8 mouse cellular contexts compared by ENCODE assay signal in the genomic region with DNA sequence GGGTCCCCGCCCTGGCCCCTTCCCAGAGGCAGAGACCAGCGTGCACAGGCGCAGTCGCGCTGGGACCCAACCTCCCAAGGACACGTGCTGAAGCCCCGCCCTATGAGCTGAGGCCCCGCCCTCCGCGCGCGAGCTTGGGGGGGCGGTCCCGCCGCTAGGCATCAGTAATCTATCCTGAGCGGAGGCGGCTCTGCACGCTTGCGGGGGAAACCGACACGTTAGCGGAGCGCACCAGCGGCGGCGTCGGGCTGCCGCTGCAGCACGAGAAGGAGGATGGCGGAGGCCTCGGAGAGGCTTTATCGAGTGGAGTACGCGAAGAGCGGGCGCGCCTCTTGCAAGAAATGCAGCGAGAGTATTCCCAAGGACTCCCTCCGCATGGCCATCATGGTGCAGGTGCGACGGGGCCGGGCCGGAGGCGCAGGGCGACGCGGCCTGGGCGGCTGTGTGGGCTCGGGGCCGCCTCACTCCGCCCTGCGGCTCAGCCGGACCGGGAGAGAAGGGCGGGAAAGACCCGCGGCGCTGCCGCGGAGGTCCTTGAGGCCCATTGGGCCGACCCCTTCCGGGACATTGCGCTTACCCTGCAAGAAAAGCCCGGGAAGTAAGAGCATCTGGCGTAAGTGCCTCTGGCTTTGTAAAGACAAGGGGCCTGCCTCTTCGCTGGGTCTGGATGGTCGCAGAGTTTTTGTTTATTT. TPM values are rescaled to one million over a fixed set of nuclear protein-coding genes. Genes with fewer than 3 reads are reported as not detected.
DNase-seq lines count a peak whose midpoint lies in the region; ATAC-seq lines count a peak whose summit lies in the region.

A gene (plus strand): TSS at position 164 of the 692 bp plus-strand sequence.

- 0 out of 2 replicates have a peak, but pooled peaks cover 5% of the 10 kb centered on the region for H3K27me3 ChIP-seq in heart, embryonic 13.5 days (replicated peaks)
- no peaks in the 10 kb centered on the region for H3K27me3 ChIP-seq in liver, embryonic 12.5 days (replicated peaks)
- no peaks in the 10 kb centered on the region for H3K27me3 ChIP-seq in stomach, embryonic 15.5 days (replicated peaks)

- peaks cover 6% of the 10 kb centered on the region for H3K36me3 ChIP-seq in heart, embryonic 13.5 days
- H3K36me3 ChIP-seq in liver, embryonic 12.5 days = peaks cover 26% of the 10 kb centered on the region
- peaks cover 10% of the 10 kb centered on the region for H3K36me3 ChIP-seq in stomach, embryonic 15.5 days

- peaks cover 41% of the 10 kb centered on the region for H3K4me1 ChIP-seq in heart, embryonic 13.5 days
- H3K4me1 ChIP-seq in liver, embryonic 12.5 days = peaks cover 42% of the 10 kb centered on the region
- H3K4me1 ChIP-seq in stomach, embryonic 15.5 days = peaks cover 21% of the 10 kb centered on the region

- peak; percentile 93 for DNase-seq in CD4-positive helper T cell, adult 2 months (ENCODE audit: low read depth, low spot score)
- DNase-seq in brain, embryonic 18.5 days (ENCODE audit: low read depth, low spot score) = peak; percentile 91
- peak; percentile 98 for DNase-seq in kidney, postnatal 10 days
- peak; percentile 85 to 92 for DNase-seq in natural killer cell, adult 2 months (ENCODE audit: low spot score in 2 of 2)

- ATAC-seq in erythroid progenitor cell, adult 5-6 weeks (replicated peaks; ENCODE audit: low FRiP score, poor library complexity, severe bottlenecking) = peak; percentile 93
- ATAC-seq in heart, embryonic 13.5 days (ENCODE audit: extremely low read depth, insufficient number of reproducible peaks, low FRiP score, low TSS enrichment) = peak; percentile 96
- ATAC-seq in liver, embryonic 12.5 days = peak; percentile 92
- peak; percentile 97 for ATAC-seq in stomach, embryonic 15.5 days (ENCODE audit: insufficient read depth, low FRiP score, low read depth)

- under 1% methylated on average over 67 of the region's 67 CpGs for WGBS in heart, embryonic 13.5 days
- under 1% methylated on average over 67 of the region's 67 CpGs for WGBS in liver, embryonic 12.5 days (ENCODE audit: insufficient replicate concordance)
- under 1% methylated on average over 67 of the region's 67 CpGs for WGBS in stomach, embryonic 15.5 days

- no peaks in the 10 kb centered on the region for H3K9me3 ChIP-seq in heart, embryonic 13.5 days
- no peaks in the 10 kb centered on the region for H3K9me3 ChIP-seq in liver, embryonic 12.5 days (replicated peaks)
- no peaks in the 10 kb centered on the region for H3K9me3 ChIP-seq in stomach, embryonic 15.5 days

- peak within 1 kb of the TSS; percentile 89 for H3K4me2 ChIP-seq in heart, embryonic 13.5 days
- H3K4me2 ChIP-seq in liver, embryonic 12.5 days = peak within 1 kb of the TSS; percentile 98
- H3K4me2 ChIP-seq in stomach, embryonic 15.5 days = peak within 1 kb of the TSS; percentile 77

- peak within 1 kb of the TSS; percentile 79 for H3K4me3 ChIP-seq in heart, embryonic 13.5 days
- peak within 1 kb of the TSS; percentile 81 for H3K4me3 ChIP-seq in liver, embryonic 12.5 days
- H3K4me3 ChIP-seq in stomach, embryonic 15.5 days (replicated peaks) = peak within 1 kb of the TSS; percentile 93

- H3K9ac ChIP-seq in heart, embryonic 13.5 days = peak within 1 kb of the TSS; percentile 90
- peak within 1 kb of the TSS; percentile 78 for H3K9ac ChIP-seq in liver, embryonic 12.5 days
- peak within 1 kb of the TSS; percentile 86 for H3K9ac ChIP-seq in stomach, embryonic 15.5 days

- H3K27ac ChIP-seq in heart, embryonic 13.5 days (replicated peaks) = peak within 1 kb of the TSS; percentile 92
- H3K27ac ChIP-seq in liver, embryonic 12.5 days = peak within 1 kb of the TSS; percentile 84
- H3K27ac ChIP-seq in stomach, embryonic 15.5 days = peak within 1 kb of the TSS; percentile 94

RNA-seq across cellular contexts. Expression of the gene that starts here (rescaled TPM):
- 36.4 and 38.6 TPM in 2 replicates for total RNA-seq in erythroid progenitor cell, adult 5-6 weeks (2015; ENCODE audit: low replicate concordance)
- total RNA-seq in erythroid progenitor cell, adult 5-6 weeks (2017; ENCODE audit: low replicate concordance) = 20.3 and 21.3 TPM in 2 replicates
- polyA plus RNA-seq in heart, embryonic 13.5 days (2015; fragmentation: Nextera tagmentation; extraction: Ambion mirVana) = 85.0 and 85.4 TPM in 2 replicates
- polyA plus RNA-seq in liver, embryonic 12.5 days (2016; fragmentation: Nextera tagmentation; extraction: Ambion mirVana) = 111 and 115 TPM in 2 replicates
- polyA plus RNA-seq in stomach, embryonic 15.5 days (2015; fragmentation: Nextera tagmentation; extraction: Ambion mirVana) = 113 and 125 TPM in 2 replicates

Comparison
In these comparisons a context has a peak if more than half of its experiments do, and no peak if none do; other contexts are left out.
1. Peak in every context shown above with its lines: DNase-seq, ATAC-seq, H3K4me3 ChIP-seq and H3K27ac ChIP-seq.